Mouse (Mus musculus): ENCODE measurements around the gene Pyroxd2.

DNA sequence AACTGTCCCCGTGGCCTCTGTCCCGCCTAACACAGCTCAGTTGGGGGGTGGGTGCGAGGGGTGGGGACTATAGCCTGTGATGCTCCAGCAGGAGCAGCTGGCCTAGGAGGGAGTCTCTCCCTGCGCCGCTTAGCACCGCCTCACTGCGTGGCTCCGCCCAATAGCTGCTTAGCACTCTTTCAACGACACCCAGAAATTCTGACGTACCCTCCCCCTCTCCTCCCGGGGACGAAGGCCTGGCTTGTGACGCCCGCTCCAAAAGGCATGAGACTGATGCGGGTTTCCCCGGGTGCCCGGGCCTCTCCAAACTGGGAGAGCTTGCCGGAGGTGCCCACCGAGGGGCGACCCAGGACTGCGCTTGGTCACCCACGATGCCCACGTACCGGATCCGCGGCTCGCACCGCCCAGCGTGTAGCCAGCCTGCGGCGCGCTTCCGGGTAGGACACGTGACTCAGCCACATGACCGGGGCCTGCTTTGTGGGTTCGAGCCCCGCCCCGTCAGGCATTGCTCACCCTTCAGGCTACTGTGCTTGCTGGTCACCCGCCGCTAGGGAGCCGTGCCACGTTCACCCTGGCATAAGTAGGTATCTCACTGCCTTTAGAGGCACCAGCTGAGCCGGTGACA lies 27.1 kb upstream of the Pyroxd2 start, which contains the start of gene Hps1:
- no peak for TF ChIP-seq EP300 (IDR thresholded peaks at IDR 0.05)
- peak; percentile 33 for TF ChIP-seq CTCF (IDR thresholded peaks at IDR 0.05)

Measured in lung, postnatal 0 days (tissue).